ENCODE assay signal across 8 mouse cellular contexts in genomic region chr13:113794705-113795655, GRCm38 (mm10). TPM values are rescaled to one million over a fixed set of nuclear protein-coding genes. Genes with fewer than 3 reads are reported as not detected.
DNase-seq lines count a peak whose midpoint lies in the region; ATAC-seq and TF ChIP-seq lines count a peak whose summit lies in the region.

No protein-coding gene starts in this region.

- ATAC-seq in G1E (ENCODE audit: extremely low read depth, insufficient number of reproducible peaks, low FRiP score, poor library complexity, severe bottlenecking) = peak; percentile 5; the same call in 1 of the 2 replicates
- ATAC-seq in heart, embryonic 16.5 days (replicated peaks; ENCODE audit: extremely low read depth, insufficient read depth, low FRiP score) = peak; percentile 10; the same call in 1 of the 2 replicates
- peak; percentile 56 for ATAC-seq in neural tube, embryonic 14.5 days (ENCODE audit: low read depth)

- H3K4me1 ChIP-seq in G1E (ENCODE audit: insufficient read depth, low read depth, low read length) = peaks cover 43% of the 10 kb centered on the region
- H3K4me1 ChIP-seq in erythroblast, embryonic 14.5 days (ENCODE audit: control insufficient read depth) = peaks cover 39% of the 10 kb centered on the region
- peaks cover 21% of the 10 kb centered on the region for H3K4me1 ChIP-seq in heart, embryonic 16.5 days (ENCODE audit: control insufficient read depth, insufficient read depth, low read length)
- peaks cover 6% of the 10 kb centered on the region for H3K4me1 ChIP-seq in lung, adult 2 months (ENCODE audit: control insufficient read depth, insufficient read depth, low read length)
- peaks cover 7% of the 10 kb centered on the region; the same call in 1 of the 2 replicates for H3K4me1 ChIP-seq in neural tube, embryonic 14.5 days (ENCODE audit: control insufficient read depth, insufficient read depth, low read length)

- peak overlapping the region; percentile 89 for H3K4me2 ChIP-seq in heart, embryonic 16.5 days (ENCODE audit: low read depth, low read length)
- H3K4me2 ChIP-seq in neural tube, embryonic 14.5 days (ENCODE audit: low read depth, low read length) = peak overlapping the region; percentile 61

- WGBS in heart, embryonic 16.5 days = 2% methylated on average over 52 of the region's 52 CpGs
- WGBS in lung, adult 2 months = under 1% methylated on average over 52 of the region's 52 CpGs
- 2% methylated on average over 49 of the region's 52 CpGs for WGBS in neural tube, embryonic 14.5 days

- H3K27ac ChIP-seq in heart, embryonic 16.5 days (ENCODE audit: low read length) = peak overlapping the region; percentile 77
- peak overlapping the region; percentile 88 for H3K27ac ChIP-seq in neural tube, embryonic 14.5 days (ENCODE audit: low read depth, low read length)

- peak overlapping the region; percentile 79 for H3K4me3 ChIP-seq in G1E (ENCODE audit: low read depth, low read length)
- H3K4me3 ChIP-seq in erythroblast, embryonic 14.5 days (replicated peaks) = peak overlapping the region; percentile 89
- H3K4me3 ChIP-seq in heart, embryonic 16.5 days (ENCODE audit: low read length) = peak overlapping the region; percentile 89
- peak overlapping the region; percentile 92 for H3K4me3 ChIP-seq in lung, adult 2 months (replicated peaks; ENCODE audit: extremely low read depth, low read depth, low read length)
- H3K4me3 ChIP-seq in neural tube, embryonic 14.5 days (ENCODE audit: low read depth, low read length) = peak overlapping the region; percentile 48

- TF ChIP-seq CTCF in G1E (IDR thresholded peaks at IDR 0.05; ENCODE audit: low read depth, low read length) = no peak
- no peak for TF ChIP-seq CTCF in lung, adult 2 months (IDR thresholded peaks at IDR 0.05; ENCODE audit: insufficient read depth, low read length)

- DNase-seq in G1E (ENCODE audit: low spot score) = no peak
- DNase-seq in adrenal gland, postnatal 36 days = peak; percentile 60 to 63
- peak; percentile 66 to 79 for DNase-seq in kidney, postnatal 4 days
- DNase-seq in lung, adult 2 months = peak; percentile 68
- peak; percentile 31 for DNase-seq in urinary bladder, postnatal 25 days (ENCODE audit: low spot score)

- no peaks in the 10 kb centered on the region for H3K27me3 ChIP-seq in G1E (ENCODE audit: insufficient read depth, low read length)
- H3K27me3 ChIP-seq in erythroblast, embryonic 14.5 days (ENCODE audit: control insufficient read depth) = no peaks in the 10 kb centered on the region
- H3K27me3 ChIP-seq in heart, embryonic 16.5 days (ENCODE audit: control insufficient read depth, insufficient read depth, low read length) = no peaks in the 10 kb centered on the region
- no peaks in the 10 kb centered on the region for H3K27me3 ChIP-seq in neural tube, embryonic 14.5 days (ENCODE audit: control insufficient read depth, insufficient read depth, low read length)

- no peak for TF ChIP-seq POLR2A in lung, adult 2 months (IDR thresholded peaks at IDR 0.05; ENCODE audit: borderline replicate concordance, extremely low read depth, low read depth, low read length)

- H3K9ac ChIP-seq in heart, embryonic 16.5 days (ENCODE audit: low read length) = peak overlapping the region; percentile 95
- peak overlapping the region; percentile 61 for H3K9ac ChIP-seq in neural tube, embryonic 14.5 days (replicated peaks; ENCODE audit: low read depth, low read length)

- H3K9me3 ChIP-seq in G1E (replicated peaks) = no peaks in the 10 kb centered on the region
- no peaks in the 10 kb centered on the region for H3K9me3 ChIP-seq in erythroblast, embryonic 14.5 days (ENCODE audit: control insufficient read depth, low read length)
- no peaks in the 10 kb centered on the region for H3K9me3 ChIP-seq in heart, embryonic 16.5 days (replicated peaks; ENCODE audit: control insufficient read depth, low read length)
- H3K9me3 ChIP-seq in neural tube, embryonic 14.5 days (ENCODE audit: control insufficient read depth, low read length) = no peaks in the 10 kb centered on the region

- H3K36me3 ChIP-seq in G1E (replicated peaks) = peaks cover 10% of the 10 kb centered on the region
- H3K36me3 ChIP-seq in erythroblast, embryonic 14.5 days (ENCODE audit: control insufficient read depth) = peaks cover 8% of the 10 kb centered on the region
- H3K36me3 ChIP-seq in heart, embryonic 16.5 days (ENCODE audit: control insufficient read depth, insufficient read depth) = no peaks in the 10 kb centered on the region
- H3K36me3 ChIP-seq in neural tube, embryonic 14.5 days (ENCODE audit: control insufficient read depth, insufficient read depth, low read length) = no peaks in the 10 kb centered on the region

RNA-seq across cellular contexts. Expression of gene Arl15, which starts 0.7 kb away (rescaled TPM):
- total RNA-seq in G1E (2014; fragmentation: Nextera tagmentation) = 73.8 and 90.9 TPM in 2 replicates
- total RNA-seq in G1E (2017) = 60.6 and 64.0 TPM in 2 replicates
- 2.3 and 3.2 TPM in 2 replicates for polyA plus RNA-seq in G1E (2012)
- 10 to 100 TPM; 31.0 to 33.2 TPM for total RNA-seq in adrenal gland, postnatal 36 days (2021)
- 0.06 TPM in 1 of 2 replicates, not detected in the other for polyA plus RNA-seq in erythroblast, embryonic 14.5 days (2012)
- 7.0 and 8.8 TPM in 2 replicates for polyA plus RNA-seq in heart, embryonic 16.5 days (2015; fragmentation: Nextera tagmentation; extraction: Ambion mirVana)
- polyA plus RNA-seq in lung, adult 2 months (2012; rRNA removed) = 11.8 and 15.1 TPM in 2 replicates
- 20.8 and 26.8 TPM in 2 replicates for polyA plus RNA-seq in neural tube, embryonic 14.5 days (2014; fragmentation: Nextera tagmentation; extraction: Ambion mirVana)

Comparison
In these comparisons a context has a peak if more than half of its experiments do, and no peak if none do; other contexts are left out.
1. ATAC-seq: peak in every context shown above with its lines; median percentile 56 in neural tube, embryonic 14.5 days; 10 in heart, embryonic 16.5 days; 5 in G1E.